ENCODE assay signal across 13 mouse cellular contexts in the genomic region with DNA sequence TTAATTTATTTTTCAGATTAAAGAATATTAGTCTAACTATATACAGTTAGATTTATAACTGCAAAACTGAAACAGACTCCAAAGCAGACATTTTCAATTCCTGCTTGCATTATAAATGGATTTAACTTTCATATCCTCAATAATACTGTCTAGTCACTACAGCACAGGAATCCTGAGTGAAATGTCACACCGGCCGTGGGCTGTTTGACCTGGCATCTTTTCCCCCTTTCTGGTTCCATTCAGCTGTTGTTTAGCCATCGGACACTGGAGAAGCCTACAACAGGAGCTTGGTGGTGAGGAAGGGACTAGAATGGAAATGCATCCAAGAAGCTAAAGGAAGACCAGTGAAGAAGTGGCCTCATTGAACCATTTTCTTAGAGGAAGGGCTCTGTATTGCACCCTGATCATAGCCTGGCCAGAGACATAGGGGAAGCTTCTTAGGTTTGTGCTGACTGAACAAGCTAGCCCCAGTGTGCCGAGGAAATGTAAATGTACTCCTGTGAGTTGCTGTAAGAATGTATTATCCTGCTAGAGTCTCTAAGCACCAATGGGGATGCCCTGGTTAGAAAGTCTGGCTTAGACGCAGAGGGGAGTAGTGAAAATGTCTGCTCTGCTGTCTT.
"Had no signal": no experiment of that assay in that cellular context is flagged by ENCODE, and none has a peak within 500 bp of the region (broad histone marks: within the 10 kb centered on the region; RNA-seq: fewer than 3 reads in every experiment).

No protein-coding gene starts in this region.

- ATAC-seq: liver, postnatal 0 days; lung, postnatal 0 days; midbrain, embryonic 15.5 days had no signal

- DNase-seq: kidney, adult 2 months; kidney, postnatal 25 days; layer of hippocampus, postnatal 36 days; left cerebral cortex, postnatal 4 days; liver, postnatal 0 days; lung, embryonic 14.5 days; retina, postnatal 1 day; right cerebral cortex, postnatal 25 days; thymus, adult 2 months; thymus, postnatal 14 days; thymus, postnatal 4 days had no signal
